Mouse (Mus musculus): ENCODE measurements around the gene Pacsin1. TPM values are rescaled to one million over a fixed set of nuclear protein-coding genes. Genes with fewer than 3 reads are reported as not detected.

Gene Pacsin1
- polyA plus RNA-seq (2017; shearing (Covaris generic)) = 77.6 TPM

GRCm38 (mm10) chr17:27655089-27656010 is at the start of gene Pacsin1:
Gene Pacsin1 (plus strand): TSS chr17:27655509.

GRCm38 (mm10) chr17:27623360-27624326 is 31.7 kb upstream of the Pacsin1 start, which contains the start of gene Nudt3:
Gene Nudt3 (minus strand): TSS chr17:27623495.

GRCm38 (mm10) chr17:27634871-27635574 is 20.3 kb upstream of the Pacsin1 start, which contains the start of gene RPS10-NUDT3:
Gene RPS10-NUDT3 (minus strand): TSS chr17:27635222.

DNA sequence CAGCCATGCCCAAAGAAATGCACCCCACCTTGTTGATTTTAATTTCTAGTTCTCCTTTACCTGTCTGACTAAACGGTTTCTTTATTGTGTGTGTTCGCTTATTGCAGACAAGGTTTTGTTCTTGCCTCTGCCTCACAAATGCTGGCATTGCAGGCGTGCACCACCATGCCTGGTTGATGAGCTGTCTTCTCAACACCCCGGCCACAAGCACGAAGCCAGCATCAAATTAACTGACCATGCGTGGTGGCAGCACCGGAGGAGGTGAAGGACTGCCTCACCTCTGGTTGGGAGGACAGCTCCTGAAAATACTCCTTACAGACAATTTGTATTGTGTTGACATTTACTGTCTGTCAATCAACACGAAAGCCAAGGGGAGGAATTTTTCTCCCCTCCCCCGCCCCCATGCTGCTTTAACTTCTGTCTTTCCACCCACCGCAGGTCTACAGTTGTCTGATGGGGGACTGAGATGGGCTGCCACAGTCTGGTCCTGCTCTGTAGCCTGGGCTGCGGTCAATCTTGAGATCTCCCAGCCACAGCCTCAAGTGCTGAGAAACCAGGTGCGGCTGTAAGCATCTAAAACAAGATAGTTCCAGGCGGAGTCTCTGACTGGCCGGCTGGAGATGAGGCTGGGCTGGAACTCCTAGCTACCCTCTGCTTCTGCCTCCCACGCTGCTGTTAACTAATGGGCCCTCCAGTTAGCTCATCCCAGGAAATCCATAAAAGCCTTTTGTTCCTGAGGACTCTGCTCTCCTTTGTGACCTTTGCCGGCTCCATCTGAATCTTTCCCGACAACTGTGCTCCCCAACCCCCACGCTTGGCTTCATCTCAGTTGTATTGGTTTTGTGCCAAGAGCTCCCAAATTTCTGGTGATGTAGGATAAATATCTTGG is 18.9 kb upstream of the Pacsin1 start, which contains the start of gene Rps10:
TSS of gene Rps10 (minus strand) at position 538 of the 889 bp plus-strand sequence.

DNA sequence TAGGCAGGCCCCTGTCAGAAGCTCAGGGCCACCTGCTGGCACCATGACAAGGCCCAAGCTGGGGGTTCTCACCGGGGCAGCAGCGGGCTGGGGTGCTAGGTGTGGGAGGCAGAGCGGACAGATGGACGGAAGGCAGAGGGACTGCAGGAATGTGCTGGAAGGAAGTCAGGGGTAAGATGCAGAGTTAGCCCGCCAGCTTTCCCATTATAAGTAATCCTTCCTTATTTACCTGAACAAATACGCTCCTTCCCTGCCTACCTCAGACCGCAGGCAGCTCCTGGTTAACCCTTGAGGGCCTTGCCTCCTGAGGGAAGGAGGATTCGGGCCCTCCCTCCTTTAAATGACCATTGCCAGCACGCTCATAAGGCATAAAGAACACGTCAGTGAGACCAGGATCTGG is 73.5 kb downstream of the Pacsin1 start, which contains the start of gene Spdef:
TSS of gene Spdef (minus strand) at position 186 of the 400 bp plus-strand sequence.

Other genes with a start within 250 kb of the Pacsin1 start
- not detected for gene Grm4, start 134.1 kb upstream of the Pacsin1 start, polyA plus RNA-seq (2017; shearing (Covaris generic))
- 87.9 TPM for gene Hmga1, start 99.0 kb upstream of the Pacsin1 start, polyA plus RNA-seq (2017; shearing (Covaris generic))
- 170 TPM for gene AI413582, start 89.8 kb upstream of the Pacsin1 start, polyA plus RNA-seq (2017; shearing (Covaris generic))
- 13.1 TPM for gene Nudt3, start 32.0 kb upstream of the Pacsin1 start, polyA plus RNA-seq (2017; shearing (Covaris generic))
- gene RPS10-NUDT3, start 20.3 kb upstream of the Pacsin1 start, polyA plus RNA-seq (2017; shearing (Covaris generic)) = not detected
- gene Rps10, start 18.8 kb upstream of the Pacsin1 start, polyA plus RNA-seq (2017; shearing (Covaris generic)) = 1,008 TPM
- not detected for gene Spdef, start 73.4 kb downstream of the Pacsin1 start, polyA plus RNA-seq (2017; shearing (Covaris generic))
- gene D17Wsu92e, start 165.1 kb downstream of the Pacsin1 start, polyA plus RNA-seq (2017; shearing (Covaris generic)) = 6.3 TPM
- gene Snrpc, start 182.6 kb downstream of the Pacsin1 start, polyA plus RNA-seq (2017; shearing (Covaris generic)) = 193 TPM
- gene Uhrf1bp1, start 200.9 kb downstream of the Pacsin1 start, polyA plus RNA-seq (2017; shearing (Covaris generic)) = 3.3 TPM